Mouse (Mus musculus) spleen, postnatal 4 days (tissue): ENCODE measurements around the gene Barhl1.
A peak's percentile ranks its signal among the peaks of the same experiment; 100 is the strongest.

Source experiments
- DNase-seq, 2 experiments: peaks; one replicate each; pipeline ENCODE4 v3.0.0; 2022; ENCODE audit warnings: low spot score in 2 of 2

Gene Barhl1

GRCm38 (mm10) chr2:28916513-28916865 is at the start of gene Barhl1:
Gene Barhl1, minus strand, starts transcription at chr2:28916668.
- DNase-seq = no peak

GRCm38 (mm10) chr2:28963565-28963964 is 47.1 kb upstream of the Barhl1 start:
- no peak for DNase-seq

- no peak for DNase-seq
These were observed 45.2 kb upstream of the Barhl1 start for GRCm38 (mm10) chr2:28961636-28962035.

- no peak for DNase-seq
These were observed 44.6 kb upstream of the Barhl1 start for GRCm38 (mm10) chr2:28961024-28961585.

GRCm38 (mm10) chr2:28956874-28957273 is 40.4 kb upstream of the Barhl1 start:
- no peak for DNase-seq

- no peak for DNase-seq
These were observed 38.1 kb upstream of the Barhl1 start for GRCm38 (mm10) chr2:28954595-28954994.

- DNase-seq = no peak
These were observed 36.5 kb upstream of the Barhl1 start for GRCm38 (mm10) chr2:28952981-28953380.

GRCm38 (mm10) chr2:28946312-28946711 is 29.8 kb upstream of the Barhl1 start:
- DNase-seq = no peak

- DNase-seq = no peak
These were observed 28.9 kb upstream of the Barhl1 start for GRCm38 (mm10) chr2:28945388-28945787.

- no peak for DNase-seq
These were observed 27.4 kb upstream of the Barhl1 start for GRCm38 (mm10) chr2:28943666-28944516.

GRCm38 (mm10) chr2:28938997-28939396 is 22.5 kb upstream of the Barhl1 start:
- no peak for DNase-seq

GRCm38 (mm10) chr2:28930571-28930970 is 14.1 kb upstream of the Barhl1 start:
- DNase-seq = no peak

- peak; percentile 33 to 79 for DNase-seq
These were observed 7.4 kb upstream of the Barhl1 start for GRCm38 (mm10) chr2:28923912-28924311.

- no peak for DNase-seq
These were observed 2.5 kb upstream of the Barhl1 start for GRCm38 (mm10) chr2:28919001-28919400.

- no peak for DNase-seq
These were observed 1.3 kb upstream of the Barhl1 start for GRCm38 (mm10) chr2:28917518-28918361.

GRCm38 (mm10) chr2:28917156-28917517 is 669 bp upstream of the Barhl1 start:
- no peak for DNase-seq

GRCm38 (mm10) chr2:28915768-28916512 is 528 bp downstream of the Barhl1 start:
- peak; percentile 72 to 88 for DNase-seq

- no peak for DNase-seq
These were observed 1.2 kb downstream of the Barhl1 start for GRCm38 (mm10) chr2:28915104-28915738.

GRCm38 (mm10) chr2:28914121-28914520 is 2.3 kb downstream of the Barhl1 start:
- DNase-seq = no peak

GRCm38 (mm10) chr2:28912961-28913360 is 3.5 kb downstream of the Barhl1 start:
- DNase-seq = no peak

- no peak for DNase-seq
These were observed 4.3 kb downstream of the Barhl1 start for GRCm38 (mm10) chr2:28912039-28912700.
